In the genomic region with DNA sequence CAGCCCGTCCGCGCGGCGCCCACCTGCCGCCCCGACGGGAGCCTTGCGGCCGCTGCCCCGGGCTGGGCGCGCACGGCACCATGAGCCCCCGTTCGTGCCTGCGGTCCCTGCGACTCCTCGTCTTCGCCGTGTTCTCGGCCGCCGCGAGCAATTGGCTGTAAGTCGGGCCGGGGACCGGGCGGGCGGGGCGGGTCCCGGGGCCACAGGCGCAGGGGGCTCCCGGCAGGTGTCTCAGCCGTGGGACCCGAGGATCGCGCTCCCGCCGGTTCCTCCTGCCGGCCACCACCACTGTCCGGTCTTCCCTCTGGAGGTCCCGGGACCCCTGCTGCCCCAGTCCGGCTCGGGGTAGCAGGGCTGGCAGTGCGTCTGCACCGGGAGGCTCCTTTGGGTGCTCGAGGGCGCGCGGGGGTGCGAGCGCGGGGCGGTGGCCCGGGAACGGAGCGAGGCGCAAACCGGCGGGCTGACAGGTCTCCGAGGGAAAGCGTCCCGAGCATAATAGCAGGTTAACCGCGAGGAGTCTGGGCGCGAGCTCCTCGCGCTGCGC, we compare ENCODE assay signal across 8 mouse cellular contexts. TPM values are rescaled to one million over a fixed set of nuclear protein-coding genes. Genes with fewer than 3 reads are reported as not detected.
DNase-seq lines count a peak whose midpoint lies in the region; ATAC-seq lines count a peak whose summit lies in the region.

No protein-coding gene starts in this region.

- peak overlapping the region; percentile 52 for H3K4me3 ChIP-seq in kidney, embryonic 15.5 days (replicated peaks)
- peak overlapping the region; percentile 49 for H3K4me3 ChIP-seq in embryonic facial prominence, embryonic 12.5 days
- peak overlapping the region; percentile 48 for H3K4me3 ChIP-seq in hindbrain, embryonic 15.5 days
- peak overlapping the region; percentile 49 for H3K4me3 ChIP-seq in midbrain, embryonic 15.5 days

- no peak for DNase-seq in kidney, postnatal 25 days
- no peak for DNase-seq in layer of hippocampus, postnatal 36 days
- DNase-seq in cerebellum, postnatal 10 days, result no peak
- no peak for DNase-seq in kidney, postnatal 14 days

- peak; percentile 24 for ATAC-seq in kidney, embryonic 15.5 days (replicated peaks; ENCODE audit: low FRiP score)
- ATAC-seq in embryonic facial prominence, embryonic 12.5 days (ENCODE audit: insufficient number of reproducible peaks, insufficient read depth, low FRiP score, low TSS enrichment), result no peak
- no peak for ATAC-seq in hindbrain, embryonic 15.5 days (ENCODE audit: low FRiP score, low read depth)
- no peak for ATAC-seq in midbrain, embryonic 15.5 days (replicated peaks)

- peaks cover 76% of the 10 kb centered on the region for H3K27me3 ChIP-seq in kidney, embryonic 15.5 days
- peaks cover 86% of the 10 kb centered on the region for H3K27me3 ChIP-seq in embryonic facial prominence, embryonic 12.5 days
- peaks cover 29% of the 10 kb centered on the region for H3K27me3 ChIP-seq in hindbrain, embryonic 15.5 days
- peaks cover 56% of the 10 kb centered on the region for H3K27me3 ChIP-seq in midbrain, embryonic 15.5 days (replicated peaks)

- H3K4me1 ChIP-seq in kidney, embryonic 15.5 days, result peaks cover 75% of the 10 kb centered on the region
- H3K4me1 ChIP-seq in embryonic facial prominence, embryonic 12.5 days, result peaks cover 23% of the 10 kb centered on the region
- H3K4me1 ChIP-seq in hindbrain, embryonic 15.5 days (replicated peaks), result peaks cover 36% of the 10 kb centered on the region
- peaks cover 30% of the 10 kb centered on the region for H3K4me1 ChIP-seq in midbrain, embryonic 15.5 days

- H3K4me2 ChIP-seq in kidney, embryonic 15.5 days, result peak overlapping the region; percentile 78
- peak overlapping the region; percentile 95 for H3K4me2 ChIP-seq in embryonic facial prominence, embryonic 12.5 days (replicated peaks)
- H3K4me2 ChIP-seq in hindbrain, embryonic 15.5 days, result peak overlapping the region; percentile 93
- H3K4me2 ChIP-seq in midbrain, embryonic 15.5 days, result peak overlapping the region; percentile 89

- under 1% methylated on average over 64 of the region's 71 CpGs for WGBS in kidney, embryonic 15.5 days
- 2% methylated on average over 71 of the region's 71 CpGs for WGBS in embryonic facial prominence, embryonic 12.5 days
- WGBS in hindbrain, embryonic 15.5 days, result under 1% methylated on average over 43 of the region's 71 CpGs
- WGBS in midbrain, embryonic 15.5 days, result under 1% methylated on average over 52 of the region's 71 CpGs

- H3K27ac ChIP-seq in kidney, embryonic 15.5 days, result peak overlapping the region; percentile 48
- 0 out of 2 replicates have a peak overlapping the region, but pooled peaks have one; percentile 41 for H3K27ac ChIP-seq in embryonic facial prominence, embryonic 12.5 days
- 0 out of 2 replicates have a peak overlapping the region, but pooled peaks have one; percentile 4 for H3K27ac ChIP-seq in hindbrain, embryonic 15.5 days (replicated peaks)
- H3K27ac ChIP-seq in midbrain, embryonic 15.5 days, result no peak overlapping the region

- peak overlapping the region; percentile 52 for H3K9ac ChIP-seq in kidney, embryonic 15.5 days
- peak overlapping the region; percentile 59 for H3K9ac ChIP-seq in embryonic facial prominence, embryonic 12.5 days
- H3K9ac ChIP-seq in hindbrain, embryonic 15.5 days, result peak overlapping the region; percentile 57
- peak overlapping the region; percentile 51 for H3K9ac ChIP-seq in midbrain, embryonic 15.5 days

- no peaks in the 10 kb centered on the region for H3K9me3 ChIP-seq in kidney, embryonic 15.5 days (replicated peaks)
- no peaks in the 10 kb centered on the region for H3K9me3 ChIP-seq in embryonic facial prominence, embryonic 12.5 days
- H3K9me3 ChIP-seq in hindbrain, embryonic 15.5 days, result no peaks in the 10 kb centered on the region
- H3K9me3 ChIP-seq in midbrain, embryonic 15.5 days, result no peaks in the 10 kb centered on the region

- H3K36me3 ChIP-seq in kidney, embryonic 15.5 days, result no peaks in the 10 kb centered on the region
- no peaks in the 10 kb centered on the region for H3K36me3 ChIP-seq in embryonic facial prominence, embryonic 12.5 days
- no peaks in the 10 kb centered on the region for H3K36me3 ChIP-seq in hindbrain, embryonic 15.5 days
- no peaks in the 10 kb centered on the region for H3K36me3 ChIP-seq in midbrain, embryonic 15.5 days (replicated peaks)

RNA-seq across cellular contexts. Expression of a gene that starts 0.4 kb away (rescaled TPM):
- 10.6 and 10.9 TPM in 2 replicates for polyA plus RNA-seq in kidney, embryonic 15.5 days (2015; fragmentation: Nextera tagmentation; extraction: Ambion mirVana)
- 3.9 and 6.3 TPM in 2 replicates for polyA plus RNA-seq in embryonic facial prominence, embryonic 12.5 days (2016; fragmentation: Nextera tagmentation; extraction: Ambion mirVana)
- polyA plus RNA-seq in hindbrain, embryonic 15.5 days (2015; fragmentation: Nextera tagmentation; extraction: Ambion mirVana), result 3.8 and 3.9 TPM in 2 replicates
- polyA plus RNA-seq in midbrain, embryonic 15.5 days (2015; fragmentation: Nextera tagmentation; extraction: Ambion mirVana), result 3.4 and 4.8 TPM in 2 replicates
- total RNA-seq in layer of hippocampus, postnatal 36 days (2021), result 1 to 10 TPM; 6.2 to 6.9 TPM
